Mouse (Mus musculus) lung, postnatal 10 days (tissue): ENCODE measurements around the gene Cps1.

Source experiments
- DNase-seq: peaks from one replicate; pipeline ENCODE4 v3.0.0; 2021

The Cps1 gene

DNA sequence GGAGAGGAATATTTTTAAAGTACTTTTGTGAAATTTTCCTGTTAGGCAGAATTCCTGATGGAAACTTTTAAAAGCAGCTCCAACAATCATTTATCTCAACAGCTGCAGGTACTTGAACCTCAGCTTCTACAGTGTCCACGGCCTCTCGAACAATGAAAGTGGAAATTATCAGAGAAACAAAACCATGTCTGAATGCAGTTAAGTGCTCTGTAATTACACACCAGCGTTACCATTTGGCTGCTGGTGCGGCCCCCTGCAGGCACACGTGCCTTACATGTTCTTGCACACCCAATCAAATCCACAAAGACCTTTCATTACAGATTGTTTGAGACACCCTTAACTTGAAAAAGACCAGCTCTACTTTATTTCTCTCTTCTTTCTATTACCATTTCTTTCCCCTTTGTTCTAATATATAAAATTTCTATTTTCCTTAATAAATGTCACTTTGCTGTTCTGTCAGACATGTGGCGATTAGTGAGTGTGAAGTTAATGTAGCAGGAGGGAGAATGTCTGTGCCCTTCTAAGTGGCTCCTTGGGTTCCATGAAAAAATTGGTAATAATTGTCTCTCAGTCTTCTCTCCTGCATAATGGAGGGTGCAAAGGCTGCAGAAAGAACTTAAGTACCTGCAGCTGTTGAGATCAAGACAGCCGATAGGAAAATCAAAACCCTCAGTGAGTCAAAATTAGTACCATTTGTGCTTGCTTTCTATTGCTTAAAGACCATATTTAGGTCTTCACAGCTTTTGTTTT lies 112.8 kb downstream of the Cps1 start:
- DNase-seq: no peak

DNA sequence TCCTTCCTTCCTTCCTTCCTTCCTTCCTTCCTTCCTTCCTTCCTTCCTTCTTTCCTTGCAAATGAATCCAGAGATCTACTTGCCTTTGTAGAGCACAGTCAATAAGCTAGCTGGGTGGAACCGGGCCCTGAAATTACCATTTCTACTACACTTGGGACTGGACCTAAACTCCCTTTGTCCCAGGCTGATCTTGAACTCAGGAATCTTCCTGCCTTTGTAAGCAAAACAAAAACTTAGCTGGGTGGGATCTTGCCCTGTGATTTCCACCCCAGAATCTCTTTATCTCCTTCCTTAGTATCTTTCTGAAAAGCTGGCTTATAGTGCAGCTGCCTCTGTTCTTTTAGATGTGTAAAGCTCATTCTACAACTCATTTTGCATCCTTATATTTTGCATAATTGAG lies 115.6 kb downstream of the Cps1 start:
- DNase-seq: no peak

DNA sequence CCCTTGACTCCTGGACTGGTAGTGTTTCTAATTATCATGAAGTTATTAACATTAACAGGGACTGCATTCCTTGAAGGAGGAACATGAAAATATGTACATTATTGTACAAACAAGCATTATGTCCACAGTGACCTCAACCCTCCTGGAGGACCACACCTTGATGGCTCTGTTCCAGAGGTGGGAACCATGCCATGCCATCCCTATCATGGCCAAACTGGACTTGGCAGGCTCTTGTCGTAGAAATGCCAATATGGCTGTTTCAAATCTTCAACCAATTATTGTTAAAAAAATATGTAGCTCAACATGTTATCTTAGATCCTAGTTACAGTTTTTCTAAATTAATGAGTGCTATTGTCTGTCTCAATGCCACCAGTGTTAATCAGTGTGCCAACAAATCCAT lies 116.1 kb downstream of the Cps1 start:
- DNase-seq: no peak

DNA sequence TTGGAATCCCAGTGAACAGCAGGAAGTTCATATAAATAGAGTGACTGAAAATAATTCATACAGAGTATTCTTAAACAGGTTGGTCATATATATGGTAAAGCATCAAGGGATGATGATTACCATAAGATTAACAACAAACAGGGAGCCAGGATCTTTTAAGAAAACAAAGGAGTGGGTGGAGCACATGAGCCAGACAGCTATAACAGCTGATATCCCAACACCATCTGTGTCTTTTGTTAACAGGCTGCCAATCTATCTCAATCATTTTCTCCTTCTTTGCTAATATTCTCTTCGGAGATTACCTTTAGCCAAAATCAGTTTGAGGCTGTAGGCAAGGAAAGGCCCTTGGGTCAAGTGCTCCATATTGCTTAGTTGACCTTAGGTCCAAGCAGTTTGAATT lies 142.4 kb downstream of the Cps1 start:
- DNase-seq: no peak

DNA sequence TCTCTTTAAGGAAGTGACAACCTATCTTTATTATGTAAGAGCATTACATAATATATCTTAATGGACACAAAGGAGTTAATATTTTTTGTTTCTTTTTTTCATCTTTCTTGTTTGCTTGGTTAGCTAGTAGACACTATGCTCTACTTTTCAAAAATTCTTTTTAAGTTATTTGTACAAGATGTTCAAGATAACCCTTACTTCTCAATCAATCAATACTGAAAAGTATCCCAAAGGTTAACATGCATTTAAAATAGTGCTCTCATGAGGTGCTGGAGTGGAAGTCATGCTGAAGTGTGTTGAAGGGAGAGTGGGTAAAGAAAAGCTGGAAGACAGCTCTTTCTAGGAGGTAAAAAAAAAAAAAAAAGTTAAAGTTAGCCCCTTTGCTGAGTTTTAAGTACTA lies 145.1 kb downstream of the Cps1 start:
- DNase-seq: no peak

DNA sequence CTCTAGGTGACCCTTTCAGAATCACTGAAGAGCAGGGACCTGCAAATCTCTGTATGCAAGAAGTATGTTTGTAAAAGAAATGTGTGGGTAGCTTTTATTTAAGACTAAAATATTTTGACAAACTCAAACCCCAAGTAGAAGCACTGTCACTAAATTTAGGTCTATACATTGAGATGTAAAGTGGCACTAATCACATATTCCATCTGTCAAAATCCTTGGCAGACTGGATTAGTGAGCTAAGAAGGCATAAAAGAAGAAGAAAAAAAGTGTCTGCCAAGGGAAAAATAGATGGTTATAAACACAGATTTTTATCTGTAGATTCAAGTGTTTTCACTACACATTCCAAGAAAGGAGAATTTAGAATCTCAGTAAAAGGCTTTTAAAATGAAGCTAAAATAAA lies 145.6 kb downstream of the Cps1 start:
- no peak for DNase-seq

DNA sequence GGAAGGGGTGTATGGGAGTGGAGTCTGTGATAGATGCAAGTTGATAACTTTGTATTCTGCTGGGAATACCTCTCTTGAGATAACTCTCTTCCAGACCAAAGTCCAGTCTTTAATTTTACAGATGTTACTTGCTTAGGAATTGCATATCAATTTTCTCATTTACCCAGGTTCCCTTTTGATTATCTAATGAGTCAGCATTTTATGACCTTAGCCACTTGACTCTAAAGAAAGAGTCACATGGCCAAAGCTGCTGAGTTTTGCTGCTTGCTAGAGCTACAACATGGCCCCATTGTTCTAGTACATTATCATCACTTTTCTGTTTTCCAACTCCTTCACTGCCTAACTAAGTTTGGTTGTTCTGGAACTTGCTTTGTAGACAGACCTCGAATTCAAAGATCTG lies 153.4 kb downstream of the Cps1 start:
- no peak for DNase-seq
